Mouse (Mus musculus) MEL (cell line): ENCODE results near the gene Tmem161a. TPM values are rescaled to one million over a fixed set of nuclear protein-coding genes. Genes with fewer than 3 reads are reported as not detected.

Source experiments
- polyA plus RNA-seq, 2 experiments: library from polyadenylated mRNA; stranded (reverse) in 1 of 2; unstranded in 1 of 2; fragments of >175 nt in 1 of 2; fragments of >200 nt in 1 of 2; gene quantifications; 2 replicates each; pipeline versions ENCODE4 v1.2.1 to v1.2.4; 2012; ENCODE audit warnings: low replicate concordance in 2 of 2, low read depth in 1 of 2; ENCODE audit not compliant: insufficient read length in 2 of 2, insufficient read depth in 1 of 2, missing spikeins in 1 of 2
- total RNA-seq: library from RNA; depleted of rRNA; stranded (reverse); fragments of 300-350 nt; gene quantifications from 2 replicates; pipeline ENCODE4 v1.2.3, GENCODE M21; 2012; rRNA removed

The Tmem161a gene
- total and polyA plus RNA-seq, 3 experiments, result 50.7 to 51.4 TPM; not detected in 1

Other genes with a start within 250 kb of the Tmem161a start
- gene Gatad2a, start 176.0 kb upstream of the Tmem161a start, total RNA-seq, result 101 and 111 TPM in 2 replicates
- 100 to 1,000 TPM in 1 of 2 experiments, 10 to 100 TPM in 1; 38.0 to 129 TPM for gene Gatad2a, start 176.0 kb upstream of the Tmem161a start, polyA plus RNA-seq
- gene Mau2, start 129.6 kb upstream of the Tmem161a start, total RNA-seq, result 39.0 and 39.2 TPM in 2 replicates
- 10 to 100 TPM in 1 of 2 experiments, not detected in 1; 43.4 TPM for gene Mau2, start 129.6 kb upstream of the Tmem161a start, polyA plus RNA-seq
- 27.1 and 29.9 TPM in 2 replicates for gene Sugp1, start 129.5 kb upstream of the Tmem161a start, total RNA-seq
- 10 to 100 TPM in 1 of 2 experiments, not detected in 1; 45.5 TPM for gene Sugp1, start 129.5 kb upstream of the Tmem161a start, polyA plus RNA-seq
- 0.78 and 1.0 TPM in 2 replicates for gene Tm6sf2, start 99.4 kb upstream of the Tmem161a start, total RNA-seq
- 1 to 10 TPM in 1 of 2 experiments, not detected in 1; 1.2 TPM for gene Tm6sf2, start 99.4 kb upstream of the Tmem161a start, polyA plus RNA-seq
- gene Hapln4, start 88.9 kb upstream of the Tmem161a start, total RNA-seq, result not detected in 2 replicates
- under 1 TPM in 1 of 2 experiments, not detected in 1; 0.03 TPM for gene Hapln4, start 88.9 kb upstream of the Tmem161a start, polyA plus RNA-seq
- not detected in 2 replicates for gene Ncan, start 51.5 kb upstream of the Tmem161a start, total RNA-seq
- gene Ncan, start 51.5 kb upstream of the Tmem161a start, polyA plus RNA-seq, result not detected
- gene Nr2c2ap, start 41.0 kb upstream of the Tmem161a start, total RNA-seq, result 20.8 and 24.6 TPM in 2 replicates
- 10 to 100 TPM in 1 of 2 experiments, not detected in 1; 55.7 TPM for gene Nr2c2ap, start 41.0 kb upstream of the Tmem161a start, polyA plus RNA-seq
- 5.0 and 5.5 TPM in 2 replicates for gene Rfxank, start 33.2 kb upstream of the Tmem161a start, total RNA-seq
- gene Rfxank, start 33.2 kb upstream of the Tmem161a start, polyA plus RNA-seq, result 1 to 10 TPM in 1 of 2 experiments, not detected in 1; 7.2 TPM
- 49.5 and 62.8 TPM in 2 replicates for gene Borcs8, start 32.9 kb upstream of the Tmem161a start, total RNA-seq
- gene Borcs8, start 32.9 kb upstream of the Tmem161a start, polyA plus RNA-seq, result 10 to 100 TPM in 1 of 2 experiments, not detected in 1; 73.0 TPM
- 2.0 and 2.5 TPM in 2 replicates for gene Mef2b, start 32.6 kb upstream of the Tmem161a start, total RNA-seq
- gene Mef2b, start 32.6 kb upstream of the Tmem161a start, polyA plus RNA-seq, result 1 to 10 TPM in 1 of 2 experiments, not detected in 1; 6.5 TPM
- gene Slc25a42, start 39.9 kb downstream of the Tmem161a start, total RNA-seq, result 4.4 and 5.2 TPM in 2 replicates
- gene Slc25a42, start 39.9 kb downstream of the Tmem161a start, polyA plus RNA-seq, result 10 to 100 TPM in 1 of 2 experiments, not detected in 1; 12.1 TPM
- gene Sugp2, start 61.9 kb downstream of the Tmem161a start, total RNA-seq, result 23.9 and 25.3 TPM in 2 replicates
- gene Sugp2, start 61.9 kb downstream of the Tmem161a start, polyA plus RNA-seq, result 10 to 100 TPM in 1 of 2 experiments, not detected in 1; 27.4 TPM
- 50.2 and 63.9 TPM in 2 replicates for gene Armc6, start 62.1 kb downstream of the Tmem161a start, total RNA-seq
- 10 to 100 TPM in 1 of 2 experiments, not detected in 1; 39.5 TPM for gene Armc6, start 62.1 kb downstream of the Tmem161a start, polyA plus RNA-seq
- gene Homer3, start 110.5 kb downstream of the Tmem161a start, total RNA-seq, result 8.2 and 12.2 TPM in 2 replicates
- 10 to 100 TPM in 1 of 2 experiments, not detected in 1; 22.8 TPM for gene Homer3, start 110.5 kb downstream of the Tmem161a start, polyA plus RNA-seq
- 94.1 and 102 TPM in 2 replicates for gene Ddx49, start 130.1 kb downstream of the Tmem161a start, total RNA-seq
- 100 to 1,000 TPM in 1 of 2 experiments, not detected in 1; 116 TPM for gene Ddx49, start 130.1 kb downstream of the Tmem161a start, polyA plus RNA-seq
- gene Cope, start 130.2 kb downstream of the Tmem161a start, total RNA-seq, result 132 and 134 TPM in 2 replicates
- gene Cope, start 130.2 kb downstream of the Tmem161a start, polyA plus RNA-seq, result 100 to 1,000 TPM in 1 of 2 experiments, not detected in 1; 232 TPM
- gene Cers1, start 143.4 kb downstream of the Tmem161a start, total RNA-seq, result 3.4 and 5.0 TPM in 2 replicates
- gene Cers1, start 143.4 kb downstream of the Tmem161a start, polyA plus RNA-seq, result 1 to 10 TPM in 1 of 2 experiments, not detected in 1; 7.7 TPM
- 1.9 and 2.6 TPM in 2 replicates for gene Gdf1, start 157.5 kb downstream of the Tmem161a start, total RNA-seq
- 1 to 10 TPM in 1 of 2 experiments, not detected in 1; 1.9 TPM for gene Gdf1, start 157.5 kb downstream of the Tmem161a start, polyA plus RNA-seq
- gene Upf1, start 180.9 kb downstream of the Tmem161a start, total RNA-seq, result 55.4 and 56.3 TPM in 2 replicates
- gene Upf1, start 180.9 kb downstream of the Tmem161a start, polyA plus RNA-seq, result 100 to 1,000 TPM in 1 of 2 experiments, 10 to 100 TPM in 1; 89.5 to 289 TPM
- gene Comp, start 201.2 kb downstream of the Tmem161a start, total RNA-seq, result not detected in 2 replicates
- gene Comp, start 201.2 kb downstream of the Tmem161a start, polyA plus RNA-seq, result under 1 TPM in 1 of 2 experiments, not detected in 1; 0.54 TPM